Mouse (Mus musculus): Measurements from ENCODE around the gene Smim13.

DNA sequence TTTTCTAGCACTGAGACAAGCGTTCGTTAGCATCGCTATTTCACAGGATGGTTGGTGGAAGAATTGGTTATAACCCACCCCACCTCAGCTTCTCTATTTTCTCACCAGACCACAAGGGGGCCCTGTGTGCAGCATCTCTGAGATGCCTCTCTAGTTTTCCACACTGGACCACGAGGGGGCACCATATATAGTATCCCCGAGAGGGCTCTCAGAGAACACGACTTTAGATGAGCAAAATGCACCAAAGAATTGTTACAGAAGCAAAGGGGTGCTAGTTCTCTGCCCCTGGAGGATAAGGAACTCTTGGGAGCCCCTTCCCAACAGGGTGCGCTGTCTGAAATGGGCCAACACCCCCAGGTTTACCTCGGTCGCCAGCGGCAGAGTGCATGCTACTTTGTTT lies 53.1 kb downstream of the Smim13 start:
- 0 out of 2 replicates have a peak, but pooled peaks have one; percentile 35 for TF ChIP-seq CTCF (IDR thresholded peaks at IDR 0.05; ENCODE audit: borderline replicate concordance, control insufficient read depth, extremely low read depth, insufficient read depth, low read length, poor library complexity)
- TF ChIP-seq POLR2A (IDR thresholded peaks at IDR 0.05; ENCODE audit: control insufficient read depth, extremely low read depth, insufficient read depth, low read length, poor library complexity) = no peak
